Mouse (Mus musculus) kidney, adult 2 months (tissue): ENCODE measurements around the gene Unk.

Experiments used
- CTCF ChIP-seq: fragments of 200-500 bp; conservative IDR thresholded peaks from 2 replicates; pipeline ENCODE4 v1.5.1; 2011; ENCODE audit warnings: low read depth, mild to moderate bottlenecking, control low read depth, low read length, moderate library complexity, mixed read lengths; ENCODE audit not compliant: insufficient read depth, insufficient read length
- POLR2A ChIP-seq: fragments of 200-500 bp; IDR thresholded peaks from one replicate; pipeline ENCODE4 v1.6.1; 2011; ENCODE audit warnings: low read depth, low read length, control low read depth

- TF ChIP-seq CTCF, result peak; percentile 57
- TF ChIP-seq POLR2A, result no peak
Observed at GRCm38 (mm10) chr11:116023771-116024355, 6.3 kb upstream of the Unk start.
